In genomic region chr12:31499314-31500131, GRCm38 (mm10) we compare ENCODE assay signal across 8 mouse cellular contexts. TPM values are rescaled to one million over a fixed set of nuclear protein-coding genes. Genes with fewer than 3 reads are reported as not detected.
A peak's percentile ranks its signal among the peaks of the same experiment; 100 is the strongest.
DNase-seq lines count a peak whose midpoint lies in the region; ATAC-seq and TF ChIP-seq lines count a peak whose summit lies in the region.

TSS of gene Cbll1 (minus strand) at chr12:31499616.

- DNase-seq in Patski (ENCODE audit: low read depth, low spot score): peak; percentile 70
- DNase-seq in cerebellum, postnatal 14 days: peak; percentile 98 to 99
- peak; percentile 93 to 95 for DNase-seq in frontal cortex, postnatal 25 days (ENCODE audit: low spot score in 2 of 2)
- DNase-seq in hindbrain, embryonic 14.5 days (ENCODE audit: low spot score): peak; percentile 93
- peak; percentile 96 to 97 for DNase-seq in layer of hippocampus, postnatal 36 days
- peak; percentile 96 for DNase-seq in lung, postnatal 36 days
- peak; percentile 97 for DNase-seq in retina, postnatal 1 day
- peak; percentile 89 to 97 for DNase-seq in urinary bladder, adult 18-20 months (ENCODE audit: low spot score in 2 of 2)

- CTCF ChIA-PET in Patski (lab: Charles Lee): no interaction called here

- peak within 1 kb of the TSS; percentile 84 for H3K9ac ChIP-seq in hindbrain, embryonic 14.5 days

- peak within 1 kb of the TSS; percentile 89 for H3K27ac ChIP-seq in hindbrain, embryonic 14.5 days

- no peaks in the 10 kb centered on the region for H3K9me3 ChIP-seq in hindbrain, embryonic 14.5 days (ENCODE audit: control insufficient read depth, low read length)

- no peaks in the 10 kb centered on the region for H3K27me3 ChIP-seq in Patski
- H3K27me3 ChIP-seq in hindbrain, embryonic 14.5 days (ENCODE audit: control insufficient read depth, insufficient read depth, low read length): no peaks in the 10 kb centered on the region

- peaks cover under 1% of the 10 kb centered on the region; the same call in 1 of the 2 replicates for H3K36me3 ChIP-seq in hindbrain, embryonic 14.5 days (replicated peaks; ENCODE audit: control insufficient read depth, insufficient read depth)

- peak; percentile 97 for ATAC-seq in Patski
- ATAC-seq in hindbrain, embryonic 14.5 days (ENCODE audit: low FRiP score): peak; percentile 98

- no peak for TF ChIP-seq CTCF in Patski (IDR thresholded peaks at IDR 0.05)

- POLR2A ChIA-PET in Patski (lab: Charles Lee): interaction anchor here (0.6 to 1.0 kb wide), 3 partner anchors 60 to 235 kb away, joined by 3 read pairs; partner anchors contain the start of gene Lamb1

- WGBS in hindbrain, embryonic 14.5 days: under 1% methylated on average over 68 of the region's 68 CpGs

- peak within 1 kb of the TSS; percentile 75 for H3K4me3 ChIP-seq in hindbrain, embryonic 14.5 days (replicated peaks; ENCODE audit: low read length)

- H3K4me2 ChIP-seq in hindbrain, embryonic 14.5 days (replicated peaks): peak within 1 kb of the TSS; percentile 72

- in situ Hi-C loops in Patski (cut with MboI; ENCODE audit: low pct_unique_long_range_greater_than_20kb): loop anchor here (10.0 kb wide), 4 partner anchors 125 to 425 kb away; partner anchors contain the start of genes Cog5 and Dus4l

- H3K4me1 ChIP-seq in hindbrain, embryonic 14.5 days (replicated peaks; ENCODE audit: control insufficient read depth, insufficient read depth, low read length): peaks cover 21% of the 10 kb centered on the region

RNA-seq across cellular contexts. Expression of gene Cbll1, which starts in this region (rescaled TPM):
- polyA plus RNA-seq in Patski (2021): 13.2 TPM
- polyA plus RNA-seq in hindbrain, embryonic 14.5 days (2014; fragmentation: Nextera tagmentation; extraction: Ambion mirVana): 20.2 and 26.4 TPM in 2 replicates
- 10 to 100 TPM; 25.3 to 27.6 TPM for total RNA-seq in layer of hippocampus, postnatal 36 days (2021)

Comparison
In these comparisons a context has a peak if more than half of its experiments do, and no peak if none do; other contexts are left out.
1. Peak in every context shown above with its lines: DNase-seq, ATAC-seq, H3K4me3 ChIP-seq and H3K27ac ChIP-seq.